Mouse (Mus musculus) C2C12 (cell line): ENCODE data around the gene Luc7l2. TPM values are rescaled to one million over a fixed set of nuclear protein-coding genes. Genes with fewer than 3 reads are reported as not detected.

ENCODE experiments used
- H3K27me3 ChIP-seq: one replicate; pipeline ENCODE4 v1.6.1; 2011; ENCODE audit not compliant: control insufficient read depth, insufficient read depth, insufficient read length
- H3K36me3 ChIP-seq: one replicate; pipeline ENCODE4 v1.6.1; 2011; ENCODE audit not compliant: control insufficient read depth, insufficient read depth
- H3K4me3 ChIP-seq: one replicate; pipeline ENCODE4 v1.5.1; 2011; ENCODE audit warnings: mild to moderate bottlenecking, control low read depth; ENCODE audit not compliant: poor library complexity, insufficient read depth, severe bottlenecking
- H3K79me2 ChIP-seq: one replicate; pipeline ENCODE4 v1.6.1; 2011; ENCODE audit not compliant: control insufficient read depth, insufficient read depth
- H3K79me3 ChIP-seq: one replicate; pipeline ENCODE4 v1.6.1; 2011; ENCODE audit warnings: low read depth, control low read depth
- H3ac ChIP-seq: one replicate; pipeline ENCODE3; 2011; ENCODE audit warnings: low read depth; ENCODE audit not compliant: control insufficient read depth, insufficient read length
- CEBPB ChIP-seq: IDR thresholded peaks from one replicate; pipeline ENCODE4 v1.6.1; 2011; ENCODE audit warnings: low read depth, mild to moderate bottlenecking, control low read depth, moderate library complexity
- CTCF ChIP-seq: IDR thresholded peaks from one replicate; pipeline ENCODE4 v1.5.1; 2011; ENCODE audit not compliant: control insufficient read depth, insufficient read depth, insufficient read length
- FOSL1 ChIP-seq: IDR thresholded peaks from one replicate; pipeline ENCODE4 v1.8.0; 2011; ENCODE audit warnings: mild to moderate bottlenecking, low read length; ENCODE audit not compliant: poor library complexity, insufficient read depth, severe bottlenecking
- MAX ChIP-seq: IDR thresholded peaks from one replicate; pipeline ENCODE4 v1.6.1; 2011; ENCODE audit warnings: mild to moderate bottlenecking, control low read depth
- MYOD1 ChIP-seq: IDR thresholded peaks from one replicate; pipeline ENCODE4 v1.6.1; 2011; ENCODE audit warnings: low read depth; ENCODE audit not compliant: control insufficient read depth, insufficient read length
- MYOG ChIP-seq: IDR thresholded peaks from one replicate; pipeline ENCODE4 v1.6.1; 2011; ENCODE audit not compliant: control insufficient read depth, insufficient read length; ENCODE audit errors: extremely low read depth
- USF1 ChIP-seq: IDR thresholded peaks from one replicate; pipeline ENCODE4 v1.6.1; 2011; ENCODE audit warnings: low read depth, mild to moderate bottlenecking, control low read depth, moderate library complexity
- microRNA-seq: library from miRNA; unstranded; fragments of <30 nt; microRNA quantifications from one replicate; pipeline ENCODE4, GENCODE M21; 2019; ENCODE audit warnings: borderline microRNAs expressed
- polyA plus RNA-seq: library from polyadenylated mRNA; unstranded; fragments of >200 nt; fragmentation: generic; extraction: Trizol; gene quantifications from one replicate; pipeline ENCODE4 v1.2.1, GENCODE M21; 2012; ENCODE audit warnings: missing spikeins

Luc7l2 gene
- polyA plus RNA-seq, 1 experiment: 30.5 TPM

DNA sequence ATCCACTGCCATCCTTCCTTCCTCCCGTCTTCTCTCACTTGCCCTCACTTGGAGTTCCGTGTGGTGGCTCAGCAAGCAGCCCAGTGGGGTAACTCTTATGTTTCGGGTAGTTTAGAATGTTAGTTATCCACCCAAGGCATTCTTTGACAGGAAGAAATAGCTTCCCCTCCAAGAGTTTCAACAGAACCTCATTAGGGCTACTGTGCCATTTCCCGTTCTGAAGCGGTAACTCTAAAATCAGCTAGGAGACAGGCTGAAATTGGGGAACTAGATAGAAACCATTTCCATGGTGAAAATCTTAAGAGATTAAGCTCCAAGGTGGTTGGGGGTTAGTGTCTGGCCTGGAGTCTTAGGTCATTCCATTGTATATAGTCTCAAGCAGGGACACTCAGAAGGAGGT is 90.1 kb downstream of the Luc7l2 start:
- Histone ChIP-seq H3K79me3 (no peaks in the 10 kb centered on the region), H3K27me3 (no peaks in the 10 kb centered on the region), H3K79me2 (no peaks in the 10 kb centered on the region), H3ac (no peak overlapping the region), H3K36me3 (no peaks in the 10 kb centered on the region), H3K4me3 (no peak overlapping the region)
- TF ChIP-seq FOSL1 (no peak), USF1 (no peak), MYOG (no peak), MYOD1 (no peak), MAX (no peak), CEBPB (no peak), CTCF (no peak)

- no peak for TF ChIP-seq CTCF
- Histone ChIP-seq H3K4me3 (no peak overlapping the region), H3ac (no peak overlapping the region), H3K36me3 (no peaks in the 10 kb centered on the region), H3K79me2 (no peaks in the 10 kb centered on the region), H3K27me3 (no peaks in the 10 kb centered on the region), H3K79me3 (no peaks in the 10 kb centered on the region)
Measured at GRCm38 (mm10) chr6:38641645-38642044, 90.5 kb downstream of the Luc7l2 start.

GRCm38 (mm10) chr6:38642593-38642992 is 91.5 kb downstream of the Luc7l2 start:
- TF ChIP-seq CTCF (no peak), FOSL1 (no peak), CEBPB (no peak), MYOG (no peak), MAX (no peak), USF1 (no peak), MYOD1 (no peak)
- H3K27me3 ChIP-seq: no peaks in the 10 kb centered on the region
- no peak overlapping the region for H3ac ChIP-seq
- H3K36me3 ChIP-seq: no peaks in the 10 kb centered on the region
- H3K4me3 ChIP-seq: no peak overlapping the region
- no peaks in the 10 kb centered on the region for H3K79me2 ChIP-seq
- H3K79me3 ChIP-seq: no peaks in the 10 kb centered on the region

DNA sequence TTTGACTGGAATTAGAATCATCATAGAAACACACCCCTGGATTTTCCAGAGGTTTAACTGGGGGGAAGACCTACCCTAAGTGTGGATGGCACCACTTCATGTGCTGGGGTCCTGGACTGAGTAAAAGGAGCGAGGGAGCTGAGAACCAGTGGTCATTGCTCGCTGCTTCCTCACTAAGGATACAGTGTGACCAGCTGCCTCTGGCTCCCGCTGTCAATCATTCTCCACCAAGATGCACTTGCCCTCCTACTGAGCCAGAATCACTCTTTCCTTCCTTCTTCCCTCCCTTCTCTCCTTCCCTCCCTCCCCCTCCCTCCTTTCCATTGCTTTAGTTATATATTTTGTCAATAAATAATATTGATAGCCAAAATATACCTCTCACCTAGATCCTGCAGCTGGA is 91.9 kb downstream of the Luc7l2 start:
- Histone ChIP-seq H3K36me3 (no peaks in the 10 kb centered on the region), H3K79me3 (no peaks in the 10 kb centered on the region), H3K27me3 (no peaks in the 10 kb centered on the region), H3ac (no peak overlapping the region), H3K79me2 (no peaks in the 10 kb centered on the region), H3K4me3 (no peak overlapping the region)
- TF ChIP-seq MAX (no peak), MYOD1 (peak; percentile 33)

DNA sequence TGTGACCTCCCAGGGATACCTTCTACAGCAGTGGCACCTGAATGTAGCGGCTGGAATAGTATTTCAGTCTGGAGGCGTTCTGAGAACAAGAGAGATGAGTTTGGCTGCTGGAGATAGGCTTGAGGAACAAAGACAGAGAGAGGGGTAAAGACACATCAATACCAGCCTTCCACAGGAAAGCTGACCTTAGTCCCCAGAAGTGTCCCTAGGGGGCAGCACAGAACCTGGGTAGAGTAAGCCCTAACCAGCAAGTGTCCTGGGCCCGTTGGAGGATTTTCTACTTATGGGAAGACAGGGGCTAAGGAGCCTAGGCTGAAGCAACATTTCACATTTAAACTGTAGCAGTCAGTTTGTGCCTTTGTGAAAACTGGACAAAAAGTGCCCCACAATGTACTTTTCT is 98.4 kb downstream of the Luc7l2 start:
- H3K36me3 ChIP-seq: no peaks in the 10 kb centered on the region
- no peak overlapping the region for H3K4me3 ChIP-seq
- TF ChIP-seq CEBPB (no peak), MAX (no peak), USF1 (no peak), MYOD1 (no peak), CTCF (no peak), FOSL1 (no peak), MYOG (no peak)
- H3ac ChIP-seq: no peak overlapping the region
- H3K27me3 ChIP-seq: no peaks in the 10 kb centered on the region
- no peaks in the 10 kb centered on the region for H3K79me2 ChIP-seq
- H3K79me3 ChIP-seq: no peaks in the 10 kb centered on the region

- TF ChIP-seq CTCF: peak; percentile 49
- TF ChIP-seq MAX: no peak
- no peaks in the 10 kb centered on the region for H3K79me2 ChIP-seq
- no peak overlapping the region for H3ac ChIP-seq
- no peaks in the 10 kb centered on the region for H3K27me3 ChIP-seq
- H3K79me3 ChIP-seq: no peaks in the 10 kb centered on the region
- H3K4me3 ChIP-seq: no peak overlapping the region
- H3K36me3 ChIP-seq: no peaks in the 10 kb centered on the region
Measured at GRCm38 (mm10) chr6:38650263-38650937, 99.3 kb downstream of the Luc7l2 start.

Small RNA genes within 50 kb of the gene (microRNA-seq; reads per million reads assigned to microRNA genes)
- 0.12 reads per million for gene Mir7670

Other genes starting within 250 kb of the Luc7l2 start
- 20.3 TPM for gene Zc3hav1, start 196.7 kb upstream of the Luc7l2 start, polyA plus RNA-seq
- gene Ttc26, start 169.9 kb upstream of the Luc7l2 start, polyA plus RNA-seq: 2.1 TPM
- gene Ubn2, start 117.4 kb upstream of the Luc7l2 start, polyA plus RNA-seq: 1.8 TPM
- gene Fmc1, start 17.8 kb upstream of the Luc7l2 start, polyA plus RNA-seq: 109 TPM
- gene Klrg2, start 85.9 kb downstream of the Luc7l2 start, polyA plus RNA-seq: 3.4 TPM
- gene Clec2l, start 111.7 kb downstream of the Luc7l2 start, polyA plus RNA-seq: 0.18 TPM